Mouse (Mus musculus) thymus, postnatal 14 days (tissue): Measurements from ENCODE around the gene Hdac9.
A peak's percentile ranks its signal among the peaks of the same experiment; 100 is the strongest.
"Not testable (repeated sequence)": the region's sequence is repeated elsewhere in the genome, so short reads cannot be mapped to it uniquely, and the experiment has no call there.

Experiments
- DNase-seq: peaks from one replicate; pipeline ENCODE4 v3.0.0; 2021

Hdac9 gene

GRCm38 (mm10) chr12:34051112-34051511 lies 865.8 kb downstream of the Hdac9 start:
- DNase-seq: peak; percentile 14

GRCm38 (mm10) chr12:34040949-34041348 lies 875.9 kb downstream of the Hdac9 start:
- no peak for DNase-seq

GRCm38 (mm10) chr12:34040061-34040460 lies 876.8 kb downstream of the Hdac9 start:
- no peak for DNase-seq

GRCm38 (mm10) chr12:34009796-34010195 lies 907.1 kb downstream of the Hdac9 start:
- not testable (repeated sequence) for DNase-seq
